Mouse (Mus musculus): ENCODE data around the gene Timm29. TPM values are rescaled to one million over a fixed set of nuclear protein-coding genes. Genes with fewer than 3 reads are reported as not detected.
"Not testable (repeated sequence)": the region's sequence is repeated elsewhere in the genome, so short reads cannot be mapped to it uniquely, and the experiment has no call there.

The Timm29 gene
- total RNA-seq, 2 experiments from 2014 or later: 45.7 to 45.8 TPM

DNA sequence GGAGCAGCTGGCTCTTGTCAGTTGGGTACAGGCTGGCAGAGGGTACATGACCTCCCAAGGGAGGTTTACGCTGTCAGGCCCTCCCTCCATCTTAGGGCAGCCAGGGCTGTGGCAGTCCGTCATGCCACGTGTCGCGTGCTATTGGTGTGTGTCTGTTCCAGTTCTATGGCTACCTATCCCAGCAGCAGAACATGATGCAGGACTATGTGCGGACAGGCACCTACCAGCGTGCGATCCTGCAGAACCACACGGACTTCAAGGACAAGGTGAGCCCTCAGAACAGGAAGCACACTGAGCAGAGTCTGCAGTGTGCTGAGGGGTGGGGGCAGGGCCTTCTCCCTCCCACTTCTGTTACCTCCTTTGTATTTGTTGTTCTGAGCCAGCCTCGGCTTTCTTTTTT is 17.3 kb upstream of the Timm29 start:
- no peak for DNase-seq
- intact Hi-C loops (cut with DNase I): no loop called here

DNA sequence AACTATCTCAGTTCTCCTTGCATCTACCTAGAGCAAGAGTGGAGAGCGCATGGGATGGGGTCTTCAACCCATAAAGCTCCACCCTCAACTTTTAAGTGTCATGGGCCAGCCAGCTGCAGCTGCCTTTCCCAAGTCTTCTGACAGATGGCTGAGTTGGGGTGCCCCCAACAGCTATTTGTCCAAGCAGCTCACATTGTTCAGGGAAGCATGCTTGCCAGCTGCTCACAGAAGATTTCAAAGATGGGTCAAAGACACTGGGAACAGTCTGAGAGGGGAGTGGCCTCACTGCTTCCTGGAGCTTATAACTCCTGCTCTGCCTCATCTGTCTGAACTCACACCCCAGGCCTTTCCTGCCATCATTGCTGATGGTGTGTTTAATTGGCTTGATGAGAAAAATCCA is 16.2 kb upstream of the Timm29 start:
- intact Hi-C loops (cut with DNase I): no loop called here
- DNase-seq: no peak

DNA sequence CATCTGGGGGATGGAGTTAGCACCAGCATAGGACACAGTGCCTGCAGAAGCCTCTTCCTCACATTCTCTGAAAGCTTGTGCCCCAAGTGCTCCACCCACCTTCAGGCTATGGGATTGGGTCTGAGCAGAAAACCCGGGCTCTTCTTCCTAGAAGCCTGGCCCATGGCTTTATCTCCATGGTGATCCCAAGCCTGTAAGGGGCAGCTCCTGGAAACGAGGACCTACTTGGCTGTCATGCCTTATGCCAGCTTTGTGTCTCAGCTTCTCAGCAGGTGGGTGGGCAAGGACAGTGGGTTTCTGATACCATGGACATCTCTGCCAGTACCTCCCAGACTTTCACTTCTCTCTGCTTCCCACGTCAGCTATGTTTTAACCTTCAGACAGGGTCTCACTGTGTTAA is 14.3 kb upstream of the Timm29 start:
- DNase-seq: no peak
- intact Hi-C loops (cut with DNase I): no loop called here

DNA sequence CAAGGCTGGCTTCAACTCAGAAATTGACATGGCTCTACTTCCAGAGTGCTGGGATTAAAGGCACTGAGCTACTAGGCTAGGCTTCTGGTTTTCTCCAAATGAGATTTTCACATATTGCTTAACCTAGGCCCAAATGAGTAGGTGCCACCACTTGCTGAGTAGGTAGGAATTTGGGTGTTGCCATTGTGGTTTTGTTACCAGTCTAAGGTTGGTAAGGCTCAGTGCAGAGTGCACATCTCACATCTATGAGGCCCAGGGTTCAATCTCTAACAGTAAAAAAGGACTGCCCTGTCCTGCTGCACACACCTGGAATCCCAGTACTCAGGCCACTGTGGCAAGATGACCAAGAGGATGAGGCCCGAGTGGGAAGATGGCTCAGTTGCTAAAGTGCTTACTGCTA is 7.1 kb upstream of the Timm29 start:
- intact Hi-C loops (cut with DNase I): no loop called here
- DNase-seq: no peak

DNA sequence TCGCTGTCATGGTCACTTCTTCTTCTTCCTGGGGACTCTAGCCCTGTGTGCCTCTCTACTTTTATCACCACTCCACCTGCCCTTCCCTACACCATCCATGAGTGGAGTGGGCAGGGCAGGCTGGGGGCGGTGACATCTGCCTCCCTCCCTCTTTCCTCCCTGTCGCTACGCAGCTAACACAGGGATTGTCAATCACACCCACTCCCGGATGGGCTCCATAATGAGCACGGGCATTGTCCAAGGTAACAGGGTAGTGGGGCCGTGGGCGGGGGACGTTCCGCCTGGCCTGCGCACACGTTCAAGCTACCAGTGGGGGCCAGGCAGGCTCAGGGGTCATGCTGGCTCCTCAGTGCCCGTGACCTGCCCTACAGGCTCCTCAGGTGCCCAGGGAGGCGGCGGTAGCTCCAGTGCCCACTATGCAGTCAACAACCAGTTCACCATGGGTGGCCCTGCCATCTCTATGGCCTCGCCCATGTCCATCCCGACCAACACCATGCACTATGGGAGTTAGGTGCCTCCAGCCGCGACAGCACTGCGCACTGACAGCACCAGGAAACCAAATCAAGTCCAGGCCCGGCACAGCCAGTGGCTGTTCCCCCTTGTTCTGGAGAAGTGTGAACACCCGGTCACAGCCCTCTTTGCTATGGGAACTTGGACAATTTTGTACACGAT is 4.7 kb upstream of the Timm29 start:
- DNase-seq: no peak
- intact Hi-C loops (cut with DNase I): no loop called here

DNA sequence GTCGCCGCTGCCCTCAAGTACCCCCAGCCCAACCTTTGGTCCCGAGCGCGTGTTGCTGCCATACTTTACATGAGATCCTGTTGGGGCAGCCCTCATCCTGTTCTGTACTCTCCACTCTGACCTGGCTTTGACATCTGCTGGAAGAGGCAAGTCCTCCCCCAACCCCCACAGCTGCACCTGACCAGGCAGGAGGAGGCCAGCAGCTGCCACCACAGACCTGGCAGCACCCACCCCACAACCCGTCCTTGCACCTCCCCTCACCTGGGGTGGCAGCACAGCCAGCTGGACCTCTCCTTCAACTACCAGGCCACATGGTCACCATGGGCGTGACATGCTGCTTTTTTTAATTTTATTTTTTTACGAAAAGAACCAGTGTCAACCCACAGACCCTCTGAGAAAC is 4.2 kb upstream of the Timm29 start:
- DNase-seq: no peak
- intact Hi-C loops (cut with DNase I): no loop called here

DNA sequence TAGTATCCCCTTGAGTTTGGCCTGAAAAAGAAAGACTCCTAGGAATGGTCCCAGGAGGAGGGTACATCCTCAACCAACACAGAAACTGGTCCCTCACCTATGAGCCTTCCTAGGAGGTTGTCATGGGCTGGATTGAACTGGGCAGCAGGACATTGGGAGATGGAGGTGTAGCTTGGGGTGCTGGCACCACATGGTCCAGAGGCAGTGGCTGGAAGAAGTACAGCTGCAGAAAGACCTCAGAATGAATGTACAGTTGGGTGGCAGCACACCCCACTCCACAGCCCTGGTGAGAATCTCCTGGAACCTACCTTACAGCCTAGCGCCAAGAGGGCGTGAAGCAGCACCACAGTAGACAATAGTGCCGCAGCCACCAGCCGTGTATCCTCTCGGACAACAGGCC is 3.0 kb upstream of the Timm29 start:
- DNase-seq: no peak
- intact Hi-C loops (cut with DNase I): no loop called here

DNA sequence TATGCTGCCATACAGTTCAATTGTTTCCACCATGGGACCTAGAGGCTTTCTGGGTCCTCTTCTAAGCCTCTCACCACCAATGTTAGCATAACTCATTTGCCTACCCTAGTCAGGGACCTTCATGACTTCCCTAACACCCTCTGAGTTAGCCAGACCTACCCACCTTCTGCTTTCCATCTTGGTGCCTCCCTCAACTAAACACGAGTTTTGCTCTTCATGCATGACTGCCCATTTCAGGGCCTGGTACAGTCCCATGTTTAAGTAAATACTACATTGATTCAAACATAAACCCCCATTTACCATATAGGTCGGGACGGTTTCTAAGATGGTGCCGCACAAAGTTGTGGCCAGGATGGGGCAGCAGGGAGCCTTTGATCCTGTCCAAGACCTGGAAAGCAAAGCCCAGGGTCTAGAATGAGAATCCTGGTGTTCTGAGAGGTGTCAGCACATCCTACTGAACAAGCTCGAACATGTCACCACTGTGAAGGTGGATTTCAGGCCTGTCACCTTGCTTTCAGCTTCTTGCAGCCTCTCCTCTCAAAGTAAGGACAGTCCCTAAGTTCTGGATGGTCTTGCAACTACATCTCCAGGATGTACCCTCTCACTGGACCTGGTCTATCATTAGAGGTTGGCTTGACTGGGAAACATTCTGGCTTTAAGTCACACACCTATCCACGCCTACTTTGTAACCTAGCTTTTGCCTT is 1.2 kb upstream of the Timm29 start:
- DNase-seq: no peak
- intact Hi-C loops (cut with DNase I): no loop called here

DNA sequence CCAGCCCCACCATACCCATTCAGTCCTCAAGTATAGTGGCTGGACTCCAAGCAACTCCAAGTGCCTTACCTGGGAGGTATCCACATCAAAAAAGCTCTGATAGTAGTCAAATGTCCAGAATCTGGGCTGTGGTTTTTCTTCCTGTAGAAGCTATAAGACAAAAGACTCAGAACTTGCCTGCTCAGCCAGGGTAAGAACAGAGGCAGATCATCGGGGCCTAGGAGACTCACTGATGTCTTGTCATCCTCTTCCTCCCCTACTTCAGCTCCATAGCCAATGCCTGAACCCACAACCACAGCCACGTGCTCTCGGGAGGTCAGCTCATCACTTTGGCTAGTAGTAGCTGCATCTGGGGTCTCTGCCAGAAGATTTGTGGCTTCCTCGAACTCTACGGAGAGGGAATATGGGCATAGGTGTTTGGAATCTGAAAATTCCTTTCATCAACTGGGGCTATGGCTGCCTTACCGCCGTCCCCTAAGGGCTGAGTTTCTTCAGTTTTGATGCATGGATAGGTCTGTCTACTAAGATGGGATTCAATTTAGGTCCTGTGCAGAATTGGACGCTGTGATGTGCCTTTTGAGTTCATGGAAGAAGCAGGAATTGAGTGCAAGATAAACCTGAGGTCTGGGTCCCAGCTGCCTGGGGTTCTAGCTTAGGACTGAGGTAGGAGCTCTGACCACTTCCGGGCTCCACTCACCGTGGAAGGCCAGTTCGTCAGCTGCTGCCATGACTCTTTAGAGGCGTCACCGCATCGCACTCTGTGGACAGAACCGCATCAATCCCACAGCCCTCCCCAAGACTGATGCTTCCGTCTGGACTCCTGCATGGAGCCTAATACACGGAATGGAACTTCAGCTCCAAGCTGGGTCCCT is 455 bp upstream of the Timm29 start:
- intact Hi-C loops (cut with DNase I): loop anchor here (2.0 kb wide), 1 partner anchor 45 kb away; the partner anchor contains the start of gene Carm1
- DNase-seq: no peak

DNA sequence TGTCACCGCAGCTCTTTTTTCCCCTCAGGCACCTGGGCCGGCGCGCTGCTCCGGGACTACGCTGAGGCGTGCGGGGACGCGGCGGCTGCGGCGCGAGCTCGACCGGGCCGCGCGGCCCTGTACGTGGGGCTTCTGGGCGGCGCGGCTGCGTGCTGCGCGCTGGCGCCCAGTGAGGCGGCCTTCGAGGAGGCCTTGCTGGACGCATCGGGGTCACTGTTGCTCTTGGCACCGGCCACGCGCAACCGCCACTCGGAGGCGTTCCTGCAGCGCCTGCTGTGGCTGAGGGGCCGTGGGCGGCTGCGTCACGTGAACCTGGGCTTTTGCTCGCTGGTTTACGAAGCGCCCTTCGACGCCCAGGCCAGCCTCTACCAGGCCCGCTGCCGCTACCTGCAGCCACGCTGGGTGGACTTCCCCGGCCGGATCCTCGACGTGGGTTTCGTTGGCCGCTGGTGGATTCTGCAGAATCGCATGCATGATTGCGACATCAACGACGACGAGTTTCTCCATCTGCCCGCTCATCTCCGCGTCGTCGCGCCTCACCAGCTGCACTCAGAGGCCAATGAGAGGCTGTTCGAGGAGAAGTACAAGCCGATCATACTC is 700 bp downstream of the Timm29 start:
- DNase-seq: peak; percentile 59 to 66
- intact Hi-C loops (cut with DNase I): loop anchor here (2.0 kb wide), 1 partner anchor 46 kb away; the partner anchor contains the start of gene Carm1

DNA sequence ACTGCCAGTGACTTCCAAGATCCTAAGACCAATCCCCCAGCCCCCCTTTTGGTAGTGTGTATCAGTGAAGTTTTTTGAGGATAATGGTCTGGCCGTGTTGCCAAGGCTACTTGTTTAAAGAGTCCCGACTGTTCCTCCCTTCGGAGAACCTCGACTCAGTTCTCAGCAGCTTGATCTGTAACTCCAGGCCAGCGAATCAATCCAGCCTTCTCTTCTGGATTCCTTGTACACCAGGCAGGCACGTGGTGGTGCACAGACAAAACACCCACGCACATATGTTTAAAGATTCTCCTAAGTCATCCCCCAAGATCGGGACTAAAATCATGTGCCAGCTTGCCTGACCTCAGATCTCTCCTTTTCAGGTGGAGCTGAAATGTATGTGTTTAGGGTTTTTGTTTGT is 1.8 kb downstream of the Timm29 start:
- DNase-seq; intact Hi-C loops (cut with DNase I): not testable (repeated sequence)

DNA sequence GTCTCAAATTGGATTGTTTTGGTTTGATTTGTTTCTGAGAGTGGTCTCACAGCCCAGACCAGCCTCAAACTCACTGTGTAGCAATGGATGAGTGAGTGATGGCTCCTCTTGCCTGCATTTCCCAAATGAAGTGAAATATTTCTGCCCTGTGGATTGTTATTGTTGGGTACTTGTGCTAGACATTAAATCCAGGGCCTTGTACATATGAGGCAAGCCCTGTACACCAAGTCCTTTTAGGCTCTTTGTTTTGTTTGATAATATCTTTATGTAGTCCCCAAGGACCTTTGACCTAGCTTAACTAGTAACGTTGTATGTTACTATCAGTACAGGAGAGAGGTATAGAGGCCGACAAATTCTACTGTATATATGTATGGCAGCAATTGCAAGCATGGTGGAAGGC is 2.3 kb downstream of the Timm29 start:
- DNase-seq: no peak
- intact Hi-C loops (cut with DNase I): no loop called here

DNA sequence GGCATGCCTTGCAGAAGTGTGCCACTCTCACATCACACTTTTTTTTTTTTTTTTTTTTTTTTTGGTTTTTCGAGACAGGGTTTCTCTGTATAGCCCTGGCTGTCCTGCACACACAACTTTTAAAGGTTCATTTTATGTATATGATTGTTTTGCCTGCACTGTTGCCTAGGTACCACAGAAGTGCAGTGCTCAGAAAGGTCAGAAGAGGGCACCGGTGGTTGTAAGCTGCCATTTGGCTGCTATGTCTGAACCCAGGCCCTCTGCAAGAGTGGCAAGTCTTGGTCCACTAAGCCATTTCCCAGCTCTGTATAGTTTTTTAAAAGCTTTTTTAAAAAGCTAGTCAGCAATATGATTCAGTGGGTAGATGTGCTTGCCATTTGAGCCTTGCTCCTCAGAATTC is 5.7 kb downstream of the Timm29 start:
- DNase-seq: peak in 1 of 2 experiments; percentile 38

DNA sequence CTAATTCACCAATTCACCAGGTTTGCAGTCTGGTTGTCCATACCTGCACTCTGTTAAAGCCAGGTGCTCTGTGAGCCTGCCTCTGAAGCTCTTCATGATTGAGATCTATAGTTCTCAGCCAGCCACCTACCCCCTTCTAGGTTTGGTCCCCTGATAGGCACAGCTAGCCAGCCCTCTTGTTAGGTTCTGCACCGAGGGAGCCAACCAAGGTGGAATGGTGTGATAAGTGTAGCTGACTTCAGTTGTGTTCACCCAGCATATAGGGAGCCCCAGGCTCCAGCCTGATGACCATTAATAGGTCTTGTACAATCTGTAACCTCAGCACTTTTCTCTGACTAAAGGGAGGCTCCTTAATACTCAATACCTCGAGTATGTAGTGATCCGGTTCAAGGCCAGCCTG is 7.7 kb downstream of the Timm29 start:
- no peak for DNase-seq
- intact Hi-C loops (cut with DNase I): no loop called here

More for the DNA sequence above, 5.7 kb downstream of the Timm29 start:
- intact Hi-C loops (cut with DNase I): no loop called here

DNA sequence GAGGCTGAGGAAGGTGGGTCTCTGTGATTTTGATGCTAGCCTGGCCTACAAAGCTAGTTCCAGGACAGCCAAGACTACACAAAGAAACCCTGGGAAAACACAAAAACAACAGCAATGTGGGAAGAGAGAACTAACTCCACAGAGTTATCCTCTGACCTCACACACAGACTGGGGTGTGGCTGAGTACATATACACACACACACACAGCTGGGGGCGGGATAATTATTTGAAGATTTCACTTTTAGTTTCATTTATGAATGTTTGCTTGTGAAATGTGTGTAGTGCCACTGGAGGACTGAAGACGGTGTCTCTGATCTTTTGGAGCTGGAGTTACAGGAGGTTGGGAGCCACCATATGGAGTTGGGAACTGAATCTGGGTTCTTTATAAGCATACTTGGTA is 8.6 kb downstream of the Timm29 start:
- intact Hi-C loops (cut with DNase I): no loop called here
- DNase-seq: no peak

DNA sequence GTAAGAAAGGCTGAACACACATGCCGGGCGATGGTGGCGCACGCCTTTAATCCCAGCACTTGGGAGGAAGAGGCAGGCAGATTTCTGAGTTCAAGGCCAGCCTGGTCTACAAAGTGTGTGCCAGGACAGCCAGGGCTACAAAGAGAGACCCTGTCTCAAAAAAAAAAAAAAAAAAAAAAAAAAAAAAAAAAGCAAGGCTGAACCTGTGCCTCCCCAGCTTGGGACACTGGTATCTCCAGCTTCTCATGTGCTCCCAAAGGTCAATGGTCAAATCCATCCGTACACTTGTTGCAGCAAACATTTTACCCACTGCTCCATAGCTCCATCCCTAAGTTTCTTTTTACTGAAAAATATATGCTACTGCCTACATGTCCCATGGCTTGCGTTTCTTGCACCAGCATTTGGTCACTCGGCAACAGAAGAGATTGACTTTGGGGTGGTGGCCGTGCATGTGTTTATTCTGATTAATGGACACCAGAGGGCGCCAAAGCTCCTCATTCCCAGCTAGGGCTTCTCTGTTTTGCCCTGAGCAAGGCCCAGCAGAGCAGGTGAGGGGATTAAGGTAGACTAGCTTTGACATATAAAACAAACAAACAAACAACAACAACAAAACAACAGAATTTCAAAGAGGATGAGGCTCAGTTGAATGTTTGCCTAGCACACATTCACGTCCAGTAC is 9.3 kb downstream of the Timm29 start:
- intact Hi-C loops (cut with DNase I): loop anchor here (1.0 to 2.0 kb wide), 2 partner anchors 25 to 269 kb away; no protein-coding TSS in a partner anchor

DNA sequence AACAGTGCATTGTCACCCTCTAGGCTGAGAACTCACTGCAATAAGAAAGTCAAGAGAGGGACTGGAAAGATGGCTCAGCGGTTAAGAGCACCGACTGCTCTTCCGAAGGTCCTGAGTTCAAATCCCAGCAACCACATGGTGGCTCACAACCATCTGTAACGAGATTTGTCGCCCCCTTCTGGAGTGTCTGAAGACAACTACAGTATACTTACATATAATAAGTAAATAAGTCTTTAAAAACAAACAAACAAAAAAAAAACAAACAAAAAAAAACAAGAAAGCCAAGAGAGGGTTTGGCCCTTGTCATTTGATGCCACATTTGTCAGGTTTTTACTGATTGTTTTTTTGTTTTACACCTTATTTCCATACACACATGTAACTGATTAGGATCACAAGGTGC is 11.6 kb downstream of the Timm29 start:
- intact Hi-C loops (cut with DNase I): no loop called here
- DNase-seq: no peak

More for the DNA sequence above, 9.3 kb downstream of the Timm29 start:
- DNase-seq: peak; percentile 78 to 82

DNA sequence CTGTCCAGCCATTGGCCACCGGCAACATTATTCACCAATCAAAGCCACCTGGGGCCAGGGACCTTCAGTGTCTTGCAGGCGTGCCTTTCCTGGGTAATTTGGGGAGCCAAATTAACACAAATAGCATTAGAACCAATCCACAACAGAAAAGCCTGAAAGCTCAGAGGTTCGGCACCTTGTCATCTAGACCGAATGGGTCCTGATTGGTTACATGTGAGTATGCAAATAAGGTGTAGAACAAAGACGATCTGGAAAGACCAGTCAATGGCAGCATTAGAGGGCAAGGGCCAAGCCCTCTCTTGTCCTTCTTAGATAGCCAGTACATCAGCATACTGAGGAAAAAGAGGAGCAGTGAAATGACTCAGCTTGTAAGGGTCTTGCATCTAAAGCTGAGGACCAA is 13.3 kb downstream of the Timm29 start:
- DNase-seq: no peak
- intact Hi-C loops (cut with DNase I): no loop called here

DNA sequence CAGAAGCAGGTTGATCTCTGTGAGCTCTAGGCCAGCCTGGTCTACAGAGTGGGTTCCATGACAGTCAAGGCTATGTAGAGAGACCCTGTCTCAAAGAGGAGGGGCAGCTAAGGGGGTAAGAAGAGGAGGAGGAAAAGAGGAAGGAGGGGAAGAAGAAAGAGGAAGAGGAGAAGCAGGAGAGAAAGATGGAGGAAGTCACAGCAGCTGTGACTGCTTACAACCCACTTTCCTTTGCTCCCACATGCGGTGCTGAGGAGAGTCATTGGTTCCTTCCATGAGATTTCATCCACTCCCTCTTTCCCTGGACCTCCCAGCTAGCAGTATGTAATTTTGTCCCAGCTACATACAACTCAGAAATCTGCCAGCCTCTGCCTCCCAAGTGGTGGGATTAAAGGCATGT is 14.1 kb downstream of the Timm29 start:
- intact Hi-C loops (cut with DNase I): no loop called here
- DNase-seq: no peak

DNA sequence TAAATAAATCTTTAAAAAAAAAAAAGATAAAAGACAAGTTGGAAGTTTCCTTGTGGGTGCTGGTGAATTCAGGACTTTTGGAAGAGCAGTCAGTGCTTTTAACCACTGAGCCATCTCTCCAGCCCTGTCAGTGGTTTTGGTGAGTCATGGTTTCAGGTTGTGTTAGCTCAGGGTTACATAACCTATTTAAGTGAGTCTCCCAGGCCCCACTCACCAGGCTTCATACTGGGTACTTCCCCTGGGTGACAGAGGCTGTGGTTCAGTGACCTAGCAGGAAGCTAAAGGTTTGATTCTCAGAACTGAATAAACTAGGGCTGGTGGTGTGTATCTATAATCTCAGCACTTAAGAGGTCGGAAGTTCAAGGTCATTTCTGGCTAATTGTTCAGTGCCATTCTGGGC is 17.3 kb downstream of the Timm29 start:
- no peak for DNase-seq
- intact Hi-C loops (cut with DNase I): no loop called here
